In genomic region chr4:137085083-137085810, GRCm38 (mm10) we compare ENCODE assay signal across 7 mouse cellular contexts. TPM values are rescaled to one million over a fixed set of nuclear protein-coding genes. Genes with fewer than 3 reads are reported as not detected.
DNase-seq lines count a peak whose midpoint lies in the region; ATAC-seq lines count a peak whose summit lies in the region.

No protein-coding gene starts in this region.

- H3K4me3 ChIP-seq in embryonic facial prominence, embryonic 11.5 days (ENCODE audit: low read depth, low read length), result no peak overlapping the region

- peak; percentile 72; the same call in 1 of the 2 replicates for ATAC-seq in embryonic facial prominence, embryonic 11.5 days (replicated peaks; ENCODE audit: insufficient number of reproducible peaks, low FRiP score, low TSS enrichment, low read depth)

- 30% methylated on average over 18 of the region's 18 CpGs for WGBS in embryonic facial prominence, embryonic 11.5 days

- no peaks in the 10 kb centered on the region for H3K36me3 ChIP-seq in embryonic facial prominence, embryonic 11.5 days (replicated peaks; ENCODE audit: control insufficient read depth, insufficient read depth, low read depth, low read length)

- no peak overlapping the region for H3K4me2 ChIP-seq in embryonic facial prominence, embryonic 11.5 days (ENCODE audit: low read depth, low read length)

- H3K9me3 ChIP-seq in embryonic facial prominence, embryonic 11.5 days (replicated peaks; ENCODE audit: control insufficient read depth, low read length), result no peaks in the 10 kb centered on the region

- H3K27me3 ChIP-seq in embryonic facial prominence, embryonic 11.5 days (ENCODE audit: control insufficient read depth, insufficient read depth, low read length), result no peaks in the 10 kb centered on the region

- H3K9ac ChIP-seq in embryonic facial prominence, embryonic 11.5 days (replicated peaks; ENCODE audit: low read length), result no peak overlapping the region

- H3K27ac ChIP-seq in embryonic facial prominence, embryonic 11.5 days (replicated peaks; ENCODE audit: low read depth, low read length), result no peak overlapping the region

- intact Hi-C loops in left cerebral cortex, postnatal 14 days (cut with DNase I), result loop anchor here (5.0 kb wide), 1 partner anchor 72 kb away; no protein-coding TSS in a partner anchor

- peak; percentile 51 to 59 for DNase-seq in left cerebral cortex, postnatal 14 days (ENCODE audit: low spot score in 2 of 2)
- no peak for DNase-seq in left cerebral cortex, adult 11 months (ENCODE audit: low spot score)
- DNase-seq in NIH3T3 (ENCODE audit: low read depth), result peak; percentile 81
- peak; percentile 74 for DNase-seq in embryonic facial prominence, embryonic 11.5 days (ENCODE audit: low spot score)
- DNase-seq in lung, postnatal 36 days, result peak; percentile 6
- DNase-seq in heart, adult 18-20 months, result no peak
- DNase-seq in kidney, adult 8-10 months, result no peak

- H3K4me1 ChIP-seq in embryonic facial prominence, embryonic 11.5 days (ENCODE audit: control insufficient read depth, insufficient read depth, low read length), result no peaks in the 10 kb centered on the region

RNA-seq across cellular contexts. Expression of gene Zbtb40, which starts 36.6 kb away (rescaled TPM):
- 10 to 100 TPM in 1 of 2 experiments, 1 to 10 TPM in 1; 8.4 to 11.3 TPM for total RNA-seq in left cerebral cortex, postnatal 14 days (2021)
- 3.0 and 3.3 TPM in 2 replicates for polyA plus RNA-seq in embryonic facial prominence, embryonic 11.5 days (2014; fragmentation: Nextera tagmentation; extraction: Ambion mirVana)
- 1 to 10 TPM; 6.9 to 7.4 TPM for total RNA-seq in heart, adult 18-20 months (2021)

Comparison
In these comparisons a context has a peak if more than half of its experiments do, and no peak if none do; other contexts are left out.
1. DNase-seq: peak in left cerebral cortex, postnatal 14 days (2 of 2), NIH3T3 (single experiment), embryonic facial prominence, embryonic 11.5 days (single experiment) and lung, postnatal 36 days (single experiment); none in left cerebral cortex, adult 11 months (single experiment), heart, adult 18-20 months (0 of 2) and kidney, adult 8-10 months (0 of 2).